Mouse (Mus musculus): ENCODE data around the gene Clstn3. TPM values are rescaled to one million over a fixed set of nuclear protein-coding genes. Genes with fewer than 3 reads are reported as not detected.
"Not testable (repeated sequence)": the region's sequence is repeated elsewhere in the genome, so short reads cannot be mapped to it uniquely, and the experiment has no call there.

Clstn3 gene
- total RNA-seq, 2 experiments from 2014 or later = 255 to 264 TPM

GRCm38 (mm10) chr6:124478874-124479572, 14.4 kb upstream of the Clstn3 start:
- DNase-seq = no peak

GRCm38 (mm10) chr6:124477922-124478651, 13.5 kb upstream of the Clstn3 start:
- no peak for DNase-seq

DNA sequence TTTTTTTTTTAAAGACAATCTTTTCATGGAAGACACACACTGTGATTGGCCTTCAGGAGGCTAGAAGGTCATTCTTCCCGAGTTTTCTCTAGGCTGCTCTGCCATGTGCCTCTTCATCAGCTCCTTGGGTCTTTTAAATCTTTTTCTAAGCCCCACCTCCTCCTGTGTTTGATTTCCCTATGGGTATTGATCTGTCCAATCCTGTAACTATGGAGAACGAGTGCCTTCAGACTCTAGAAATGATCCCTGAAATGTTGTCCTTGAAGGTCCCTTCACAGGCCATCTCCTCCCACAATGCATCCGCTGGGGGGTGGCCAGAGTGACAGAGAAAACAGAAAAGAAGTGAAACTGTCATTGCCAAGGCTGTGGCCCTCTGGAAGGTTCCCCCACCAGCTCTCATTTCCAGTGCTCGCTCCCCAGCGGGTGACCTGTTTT, 12.6 kb upstream of the Clstn3 start:
- no peak for DNase-seq

DNA sequence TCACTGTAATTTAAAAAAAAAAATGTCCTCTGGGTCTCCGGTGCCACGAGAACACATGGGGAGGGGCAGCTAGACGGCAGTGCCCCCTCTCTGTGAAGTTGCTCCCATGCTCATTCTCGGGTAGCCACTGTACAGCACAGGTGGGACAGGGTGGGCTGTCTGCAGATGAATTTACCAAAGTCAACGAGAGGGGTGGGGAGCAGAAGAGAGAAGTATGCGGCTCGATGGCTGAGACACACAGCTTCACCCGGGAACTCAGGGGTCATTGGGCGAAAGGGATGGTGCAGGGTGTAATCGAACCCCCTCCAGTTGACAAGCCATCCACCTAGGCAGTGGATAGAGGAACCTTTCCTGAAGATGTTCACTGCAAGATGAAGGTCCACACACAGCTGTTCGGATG, 12.2 kb upstream of the Clstn3 start:
- no peak for DNase-seq

DNA sequence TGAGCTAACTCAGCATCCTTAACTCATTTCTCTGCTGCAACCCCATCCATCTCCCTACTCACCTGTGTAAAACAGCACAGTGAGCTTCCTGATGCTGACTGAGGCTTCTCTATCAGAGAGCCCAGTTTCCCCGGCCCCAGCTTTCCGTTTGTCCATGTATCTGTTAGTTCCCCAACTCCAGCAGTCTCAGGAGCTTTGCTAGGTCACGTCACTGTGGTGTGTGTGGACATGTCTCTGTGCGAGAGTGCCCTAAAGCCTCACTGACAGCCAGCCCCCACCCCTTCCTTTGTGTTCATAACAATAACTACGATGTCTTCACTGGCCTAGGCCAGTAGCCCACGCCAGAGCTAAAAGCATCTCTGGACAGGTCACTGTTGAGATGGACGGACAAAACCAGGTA, 11.6 kb upstream of the Clstn3 start:
- no peak for DNase-seq

DNA sequence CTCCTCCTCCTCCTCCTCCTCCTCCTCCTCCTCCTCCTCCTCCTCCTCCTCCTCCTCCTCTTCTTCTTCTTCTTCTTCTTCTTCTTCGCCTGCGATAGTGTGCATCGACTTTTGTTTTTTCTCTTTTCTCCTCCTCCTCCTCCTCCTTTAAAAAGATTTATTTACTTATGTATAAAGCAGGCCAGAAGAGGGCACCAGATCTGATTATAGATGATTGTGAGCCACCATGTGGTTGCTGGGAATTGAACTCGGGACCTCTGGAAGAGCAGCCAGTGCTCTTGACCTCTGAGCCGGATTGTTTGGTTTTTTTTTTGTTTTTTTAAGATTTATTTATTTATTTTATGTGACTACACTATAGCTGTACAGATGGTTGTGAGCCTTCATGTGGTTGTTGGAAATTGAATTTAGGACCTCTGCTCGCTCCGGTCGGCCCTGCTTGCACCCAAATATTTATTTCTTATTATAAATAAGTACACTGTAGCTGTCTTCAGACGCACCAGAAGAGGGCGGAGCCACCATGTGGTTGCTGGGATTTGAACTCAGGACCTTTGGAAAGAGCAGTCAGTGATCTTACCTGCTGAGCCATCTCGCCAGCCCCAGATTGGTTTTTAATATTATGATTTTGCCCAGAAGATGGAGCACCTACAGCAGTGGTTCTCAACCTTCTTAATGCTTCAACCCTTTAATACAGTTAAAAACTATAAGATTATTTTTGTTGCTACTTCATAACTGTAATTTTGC, 10.9 kb upstream of the Clstn3 start:
- DNase-seq = not testable (repeated sequence)

- no peak for DNase-seq
These were observed 10.0 kb upstream of the Clstn3 start for GRCm38 (mm10) chr6:124474621-124475020.

DNA sequence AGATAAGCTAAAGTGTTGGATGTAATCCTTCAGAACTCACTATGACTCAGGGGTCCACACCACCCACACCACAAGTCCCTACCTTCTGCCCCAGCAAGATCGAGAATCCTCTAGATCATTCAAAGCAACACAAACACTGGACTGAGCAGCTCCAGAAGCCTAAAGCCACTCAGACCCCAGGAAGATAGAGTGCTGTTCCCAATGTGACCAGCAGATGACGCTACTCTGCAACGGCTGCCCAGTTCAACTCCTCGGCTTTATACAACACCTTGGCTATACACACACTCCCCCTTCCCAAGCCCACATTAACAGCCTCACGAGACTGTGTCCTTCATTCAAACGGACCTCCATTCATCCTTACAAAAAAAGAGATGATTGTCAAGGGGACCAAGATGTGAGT, 8.2 kb upstream of the Clstn3 start:
- no peak for DNase-seq

- DNase-seq = not testable (repeated sequence)
These were observed 7.4 kb upstream of the Clstn3 start for GRCm38 (mm10) chr6:124471783-124472638.

DNA sequence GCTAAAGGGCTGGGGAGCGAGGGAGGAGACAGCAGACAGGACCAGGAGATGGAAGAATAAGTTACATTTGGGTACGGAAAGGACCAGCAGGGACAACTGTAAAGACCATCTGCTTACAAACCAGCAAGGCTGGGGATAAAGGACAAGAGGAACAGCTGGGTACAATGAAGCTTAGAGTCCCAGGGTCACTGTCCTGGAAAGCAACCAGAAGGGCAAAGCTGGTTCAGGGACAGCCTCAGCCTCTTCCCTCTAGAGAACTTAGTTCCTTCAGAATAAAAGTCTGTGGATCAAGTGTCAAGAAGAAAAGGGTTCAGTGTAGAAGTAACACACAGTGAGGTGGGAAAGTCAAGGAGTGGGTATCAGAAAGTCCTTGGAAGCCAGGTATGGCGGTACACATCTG, 6.5 kb upstream of the Clstn3 start:
- DNase-seq = no peak

GRCm38 (mm10) chr6:124465729-124466128, 1.1 kb upstream of the Clstn3 start:
- DNase-seq = no peak

GRCm38 (mm10) chr6:124465299-124465698, 705 bp upstream of the Clstn3 start:
- DNase-seq = no peak

- no peak for DNase-seq
These were observed 708 bp downstream of the Clstn3 start for GRCm38 (mm10) chr6:124463881-124464291.

DNA sequence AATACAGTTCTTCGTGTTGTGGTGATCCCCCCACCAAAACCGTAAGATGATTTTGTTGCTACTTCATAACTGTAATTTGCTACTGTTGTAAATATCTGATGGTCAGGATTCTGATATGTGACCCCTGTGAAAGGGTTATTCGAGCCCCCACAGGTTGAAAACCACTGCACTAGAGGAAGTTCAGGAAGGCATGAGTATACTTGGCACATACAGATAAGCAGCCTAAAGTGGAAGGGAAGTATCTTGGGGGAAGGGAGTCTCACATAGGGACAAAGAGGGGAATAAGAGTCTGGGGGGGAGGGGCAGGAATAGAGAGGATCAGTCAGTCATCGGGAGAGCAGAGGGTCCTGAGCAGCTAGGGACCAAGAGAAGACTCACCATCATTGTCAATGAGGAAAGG, 5.2 kb downstream of the Clstn3 start:
- no peak for DNase-seq

DNA sequence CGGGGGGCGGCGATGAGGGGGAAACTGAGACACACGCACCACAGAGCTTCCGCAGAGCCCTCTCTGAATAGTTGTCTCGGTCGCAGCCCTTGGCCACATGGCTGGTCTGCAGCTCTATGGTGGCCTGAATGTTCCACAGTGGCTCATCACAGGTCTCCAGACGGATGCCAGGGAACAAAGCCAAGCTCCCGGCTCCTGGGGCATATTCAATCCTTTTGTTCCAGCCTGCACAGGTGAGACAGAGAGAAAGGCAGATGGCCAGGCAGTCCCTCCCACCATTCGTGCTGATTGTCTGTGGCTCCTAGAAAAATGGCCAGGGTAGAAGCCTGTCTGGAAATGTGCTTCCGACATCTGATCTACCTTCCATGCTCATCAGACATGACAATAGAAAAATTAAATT, 6.1 kb downstream of the Clstn3 start:
- no peak for DNase-seq

DNA sequence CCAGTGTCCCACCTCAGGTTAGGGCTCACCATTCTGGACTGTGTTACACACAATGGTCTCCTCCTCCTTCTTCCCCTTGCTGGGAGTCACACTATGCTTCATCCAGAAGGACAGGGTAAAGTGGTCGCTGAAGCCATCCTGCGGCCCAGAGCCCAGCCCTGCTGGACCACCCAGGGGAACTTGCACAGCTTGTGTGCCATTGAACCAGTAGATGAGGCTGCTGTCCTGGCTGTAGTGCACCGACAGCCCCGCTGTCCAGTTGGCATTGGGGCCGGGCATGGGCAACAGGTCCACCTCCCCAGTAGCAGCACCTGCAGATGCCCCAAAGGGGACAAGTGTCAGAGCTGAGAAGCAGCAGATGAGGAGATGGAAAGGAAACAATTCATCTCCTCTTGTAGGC, 6.8 kb downstream of the Clstn3 start:
- no peak for DNase-seq

- no peak for DNase-seq
These were observed 8.4 kb downstream of the Clstn3 start for GRCm38 (mm10) chr6:124456243-124456642.

DNA sequence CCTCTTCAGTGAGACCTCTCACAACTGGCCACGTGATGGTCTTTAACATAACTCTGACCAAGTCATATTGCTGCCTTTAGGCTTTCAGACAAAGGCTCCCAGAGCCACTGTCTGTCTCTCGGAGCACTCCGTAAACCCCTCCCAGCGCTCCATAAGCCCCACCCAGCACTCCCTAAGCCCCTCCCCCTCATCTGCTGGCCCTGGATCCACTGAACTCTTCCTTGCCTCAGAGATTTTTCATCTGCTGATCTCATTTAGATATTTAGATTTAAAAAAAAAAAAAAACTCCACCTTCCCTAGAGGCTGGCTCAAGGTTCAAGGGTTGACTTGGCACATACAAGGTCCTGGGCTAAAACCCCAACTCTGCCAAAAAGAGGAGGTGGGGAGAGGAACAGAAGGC, 10.8 kb downstream of the Clstn3 start:
- no peak for DNase-seq

DNA sequence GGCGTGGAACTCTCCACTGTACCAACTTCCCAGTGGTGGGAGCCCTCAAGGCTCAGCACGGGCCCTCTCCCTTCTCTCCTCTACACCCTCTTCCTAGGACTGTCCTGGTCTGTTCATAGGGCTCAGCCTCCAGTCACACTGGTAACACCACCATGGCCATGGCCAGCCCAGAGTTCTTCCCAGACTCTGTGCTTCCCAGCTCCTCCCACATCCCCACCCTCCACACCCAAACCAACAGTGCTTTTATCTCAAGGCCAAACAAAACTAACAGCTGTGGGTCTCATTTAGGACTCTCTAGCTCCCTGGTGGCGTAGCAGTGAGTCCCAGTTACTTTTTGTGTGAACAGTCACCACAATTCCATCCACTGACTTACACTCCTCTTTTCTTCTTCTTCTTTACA, 12.6 kb downstream of the Clstn3 start:
- no peak for DNase-seq

DNA sequence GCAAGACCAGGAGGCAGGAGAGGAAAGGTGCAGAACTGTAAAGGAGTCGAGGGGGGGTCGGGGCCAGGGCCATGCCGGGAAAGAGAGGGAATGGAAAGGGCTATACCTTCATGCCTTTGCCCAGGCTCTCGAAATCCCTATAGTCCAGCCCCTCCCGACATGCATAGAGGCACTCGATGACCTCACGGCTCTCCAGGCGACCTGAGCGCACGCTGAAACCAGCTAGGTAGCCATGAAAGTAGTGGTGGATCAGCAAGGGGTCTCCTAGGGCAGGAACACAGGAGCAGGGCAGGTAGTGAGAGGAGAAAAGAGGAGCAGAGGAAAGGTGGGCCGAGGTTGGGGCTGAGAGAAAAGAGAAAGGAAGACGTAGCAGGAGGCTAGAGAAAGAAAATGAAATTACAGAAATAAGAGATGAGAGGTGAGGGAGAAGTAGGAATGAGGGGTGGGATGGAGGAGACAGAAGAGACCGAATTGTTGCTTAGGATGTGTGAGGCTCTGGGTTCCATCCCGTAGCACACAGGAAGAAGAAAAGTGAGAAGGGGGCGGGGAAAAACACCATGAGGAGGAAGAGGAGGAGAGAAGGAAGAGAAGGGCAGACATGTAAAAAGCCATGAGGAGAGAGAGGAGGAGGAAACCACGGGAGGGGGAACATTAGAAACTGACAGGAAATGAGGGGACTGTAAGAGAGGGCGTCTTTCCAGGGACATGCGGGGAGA, 14.8 kb downstream of the Clstn3 start:
- no peak for DNase-seq

DNA sequence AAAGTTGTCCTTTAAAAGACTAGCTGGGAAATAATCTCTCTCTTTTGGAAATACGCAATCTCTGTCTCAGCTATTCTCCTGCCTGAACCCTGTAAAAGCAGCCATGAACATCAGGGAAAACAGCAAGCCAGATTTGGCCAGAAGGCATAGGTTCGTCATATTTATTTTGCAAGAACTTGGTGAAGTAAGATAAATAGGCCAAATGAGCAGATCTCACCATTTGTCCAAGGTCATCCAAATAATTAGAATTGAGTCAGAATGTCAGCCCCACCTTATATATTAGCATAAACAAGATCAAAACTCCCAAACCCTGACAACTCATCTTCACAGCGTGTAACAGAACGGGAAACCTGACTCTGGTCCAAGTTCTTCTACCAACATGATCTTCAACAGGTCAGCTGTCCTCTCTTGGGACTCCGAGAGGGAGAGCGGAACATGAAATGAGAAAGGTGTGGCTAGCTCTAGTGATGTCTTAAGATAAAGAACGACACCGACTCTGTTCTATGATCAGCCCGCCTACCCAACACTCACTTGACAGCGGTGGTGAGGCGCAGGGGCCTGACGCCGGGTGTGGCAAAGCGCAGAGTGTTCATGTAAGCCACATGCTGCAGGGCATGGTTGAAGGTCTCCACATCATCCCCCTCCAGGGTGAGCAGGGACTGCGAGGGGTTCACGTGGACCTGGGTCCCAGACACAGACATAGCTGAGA, 15.5 kb downstream of the Clstn3 start:
- no peak for DNase-seq

All from layer of hippocampus, postnatal 36 days (tissue).